Mouse (Mus musculus): Measurements from ENCODE around the gene Olfr1467.

Gene Olfr1467

DNA sequence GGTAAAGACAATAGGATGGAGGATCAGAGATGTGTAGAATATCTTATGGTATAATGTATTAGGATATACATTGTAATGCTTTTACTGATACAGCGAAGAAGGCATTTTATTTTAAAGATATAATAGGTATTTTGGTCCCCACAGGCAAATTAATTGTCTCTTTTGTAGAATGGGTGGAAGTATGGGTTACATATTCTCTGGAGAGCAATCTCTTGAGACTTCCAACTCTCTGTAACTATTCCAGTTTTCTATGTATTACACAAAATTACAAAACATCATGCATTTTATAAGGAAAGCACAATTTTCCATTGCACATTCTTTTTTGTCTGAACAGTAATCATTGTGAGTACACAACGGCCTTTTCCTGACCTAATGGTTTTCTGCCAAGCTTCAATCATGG is at the start of gene Olfr1467:
Gene Olfr1467 (plus strand): TSS at position 301 of the 400 bp plus-strand sequence.
- no peak for DNase-seq (ENCODE audit: low spot score in 2 of 2)

DNA sequence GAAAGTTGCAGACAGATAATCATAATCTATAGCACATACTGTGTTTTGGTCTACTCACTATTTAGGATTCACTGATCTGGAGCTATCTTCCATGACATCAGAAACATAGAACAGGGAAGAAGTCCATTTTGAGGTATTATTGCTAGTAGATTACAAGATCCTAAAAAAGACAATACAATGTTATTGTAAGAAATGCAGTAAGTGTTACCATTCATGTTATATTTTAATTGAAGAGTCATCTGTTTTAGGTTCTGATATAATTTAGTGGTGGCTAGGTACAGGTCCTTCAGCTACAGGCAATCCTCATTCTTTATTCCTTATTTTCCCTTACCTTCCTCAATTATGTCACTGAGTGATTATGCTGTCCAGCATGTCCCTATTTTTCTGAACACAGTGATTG is 46.6 kb upstream of the Olfr1467 start, which contains the start of gene Olfr1465:
Gene Olfr1465 (minus strand): TSS at position 101 of the 400 bp plus-strand sequence.
- no peak for DNase-seq (ENCODE audit: low spot score in 2 of 2)

DNA sequence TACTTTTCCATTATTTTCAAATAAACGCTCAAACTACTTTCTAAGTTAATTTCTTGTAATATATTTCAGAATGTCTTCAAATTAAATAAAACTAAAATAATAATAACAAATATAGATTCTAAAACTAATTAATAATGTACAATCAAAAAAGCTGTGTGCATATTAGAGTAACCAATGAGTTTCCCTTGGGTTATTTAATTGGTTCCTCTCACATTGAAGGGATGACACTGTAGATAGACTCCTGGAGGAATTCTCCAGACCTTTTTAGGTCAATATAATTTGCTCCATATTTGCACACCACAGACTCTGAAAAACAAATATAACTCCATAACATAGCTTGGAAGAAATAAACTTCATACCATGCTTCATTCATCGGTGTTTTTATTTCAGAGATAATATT is 23.5 kb upstream of the Olfr1467 start, which contains the start of gene Olfr1466:
Gene Olfr1466 (plus strand): TSS at position 301 of the 400 bp plus-strand sequence.
- no peak for DNase-seq (ENCODE audit: low spot score in 2 of 2)

DNA sequence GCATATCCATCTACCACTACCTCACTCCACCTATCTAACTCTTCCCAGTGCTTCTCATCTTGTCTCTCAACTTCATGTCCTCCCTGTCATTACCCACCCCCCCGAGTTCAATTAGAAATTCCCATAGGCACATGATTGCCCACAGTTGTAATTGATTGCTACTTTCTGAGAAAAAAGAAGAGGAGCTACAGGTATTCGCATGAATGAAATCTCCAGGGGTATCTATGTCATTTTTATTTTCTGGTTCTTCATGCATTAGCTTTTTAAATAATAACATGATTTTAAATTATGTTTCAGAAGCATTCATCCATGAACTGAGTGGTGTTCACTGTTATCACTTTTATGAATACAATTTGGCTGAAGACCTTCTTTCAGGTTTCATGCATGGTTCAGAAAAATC is 45.5 kb downstream of the Olfr1467 start, which contains the start of gene Olfr1469:
Gene Olfr1469 (plus strand): TSS at position 301 of the 400 bp plus-strand sequence.
- no peak for DNase-seq (ENCODE audit: low spot score in 2 of 2)
